Mouse (Mus musculus) C2C12 (cell line): ENCODE data around the gene Grid2.

ENCODE experiments used
- CTCF ChIP-seq: IDR thresholded peaks from one replicate; pipeline ENCODE4 v1.5.1; 2011; ENCODE audit not compliant: control insufficient read depth, insufficient read depth, insufficient read length
- MAX ChIP-seq: IDR thresholded peaks from one replicate; pipeline ENCODE4 v1.6.1; 2011; ENCODE audit warnings: mild to moderate bottlenecking, control low read depth

DNA sequence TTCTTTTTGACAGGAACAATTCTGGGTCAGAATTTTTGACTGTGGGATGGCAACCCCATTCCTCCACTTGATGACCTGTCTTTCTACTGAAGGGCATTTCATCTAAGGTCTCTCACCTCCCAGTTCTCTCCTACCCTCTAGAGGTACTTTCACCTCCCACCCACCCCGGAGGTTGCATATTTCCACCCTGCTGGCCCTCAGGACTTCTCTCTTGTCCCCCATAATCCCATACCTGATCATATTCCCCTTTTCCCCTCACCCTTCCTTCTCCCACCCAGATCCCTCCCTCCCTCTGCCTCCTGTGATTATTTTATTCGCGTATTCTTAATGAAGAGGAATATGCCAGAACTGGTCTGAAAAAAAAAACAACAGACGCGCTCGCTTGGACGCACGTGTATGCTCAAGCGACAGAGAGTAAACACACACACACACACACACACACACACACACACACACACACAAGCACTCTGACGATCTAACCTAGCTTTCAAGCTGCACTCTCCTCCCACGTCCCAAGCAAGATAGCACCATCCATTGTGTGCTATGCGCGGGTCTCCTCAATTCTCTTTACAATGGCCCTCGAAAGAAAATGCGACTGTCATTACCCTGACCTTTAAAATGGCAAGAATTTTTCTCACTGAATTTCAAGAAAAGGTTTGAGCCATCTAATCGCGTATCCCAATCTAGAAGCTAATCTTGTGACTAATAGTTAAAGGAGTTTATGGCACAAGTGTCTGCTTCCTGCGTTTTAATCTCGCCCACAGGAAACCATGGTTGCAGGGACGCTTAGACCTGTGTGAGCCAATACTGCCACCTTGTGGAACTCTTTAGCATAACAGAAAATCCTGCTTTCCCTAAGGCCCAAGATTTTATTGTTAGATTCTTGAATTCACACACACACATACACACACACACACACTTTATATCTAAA lies 1393.9 kb downstream of the Grid2 start:
- TF ChIP-seq CTCF (peak; percentile 32), MAX (no peak)
